Mouse (Mus musculus): ENCODE data around the gene Safb2. TPM values are rescaled to one million over a fixed set of nuclear protein-coding genes. Genes with fewer than 3 reads are reported as not detected.

Gene Safb2
- polyA plus RNA-seq, 1 experiment from 2014 or later = 35.7 TPM

- Histone ChIP-seq H3K36me3 (ENCODE audit: insufficient read depth, low read length) (peaks cover 74% of the 10 kb centered on the region), H3K9ac (ENCODE audit: low read depth, low read length) (no peak overlapping the region), H3K27me3 (ENCODE audit: insufficient read depth, low read length) (no peaks in the 10 kb centered on the region), H3K4me2 (ENCODE audit: low read length) (no peak overlapping the region), H3K4me3 (replicated peaks; ENCODE audit: low read depth, low read length) (no peak overlapping the region), H3K4me1 (replicated peaks; ENCODE audit: insufficient read depth, low read length) (peaks cover 5% of the 10 kb centered on the region), H3K9me3 (replicated peaks; ENCODE audit: low read length) (no peaks in the 10 kb centered on the region), H3K27ac (no peak overlapping the region)
- no peak for TF ChIP-seq CTCF (IDR thresholded peaks at IDR 0.05; ENCODE audit: low read depth)
- ATAC-seq (replicated peaks; ENCODE audit: low FRiP score, low read depth) (no peak), DNase-seq (ENCODE audit: low spot score) (no peak)
- WGBS = 82% methylated on average over 9 of the region's 9 CpGs
These were observed 19.6 kb upstream of the Safb2 start for GRCm38 (mm10) chr17:56604070-56604380.

GRCm38 (mm10) chr17:56603186-56604069 lies 19.0 kb upstream of the Safb2 start:
- DNase-seq (ENCODE audit: low spot score) (no peak), ATAC-seq (replicated peaks; ENCODE audit: low FRiP score, low read depth) (no peak)
- H3K4me2 ChIP-seq (ENCODE audit: low read length) = no peak overlapping the region
- WGBS = 94% methylated on average over 28 of the region's 28 CpGs
- H3K27ac ChIP-seq = no peak overlapping the region
- H3K4me3 ChIP-seq (replicated peaks; ENCODE audit: low read depth, low read length) = no peak overlapping the region
- H3K9ac ChIP-seq (ENCODE audit: low read depth, low read length) = no peak overlapping the region
- peaks cover 74% of the 10 kb centered on the region for H3K36me3 ChIP-seq (ENCODE audit: insufficient read depth, low read length)
- no peak for TF ChIP-seq CTCF (IDR thresholded peaks at IDR 0.05; ENCODE audit: low read depth)
- no peaks in the 10 kb centered on the region for H3K9me3 ChIP-seq (replicated peaks; ENCODE audit: low read length)
- H3K27me3 ChIP-seq (ENCODE audit: insufficient read depth, low read length) = no peaks in the 10 kb centered on the region
- H3K4me1 ChIP-seq (replicated peaks; ENCODE audit: insufficient read depth, low read length) = peaks cover 1% of the 10 kb centered on the region

GRCm38 (mm10) chr17:56593527-56594271 lies 9.3 kb upstream of the Safb2 start:
- no peak for TF ChIP-seq CTCF (IDR thresholded peaks at IDR 0.05; ENCODE audit: low read depth)
- Histone ChIP-seq H3K4me1 (replicated peaks; ENCODE audit: insufficient read depth, low read length) (no peaks in the 10 kb centered on the region), H3K9ac (ENCODE audit: low read depth, low read length) (no peak overlapping the region), H3K9me3 (replicated peaks; ENCODE audit: low read length) (no peaks in the 10 kb centered on the region), H3K27ac (no peak overlapping the region), H3K4me2 (ENCODE audit: low read length) (no peak overlapping the region), H3K4me3 (replicated peaks; ENCODE audit: low read depth, low read length) (no peak overlapping the region), H3K27me3 (ENCODE audit: insufficient read depth, low read length) (no peaks in the 10 kb centered on the region), H3K36me3 (ENCODE audit: insufficient read depth, low read length) (peaks cover 87% of the 10 kb centered on the region)
- DNase-seq (ENCODE audit: low spot score) = no peak
- ATAC-seq (replicated peaks; ENCODE audit: low FRiP score, low read depth) = no peak
- WGBS = 89% methylated on average over 8 of the region's 8 CpGs

GRCm38 (mm10) chr17:56592553-56592952 lies 8.2 kb upstream of the Safb2 start:
- Histone ChIP-seq H3K36me3 (ENCODE audit: insufficient read depth, low read length) (peaks cover 87% of the 10 kb centered on the region), H3K4me3 (replicated peaks; ENCODE audit: low read depth, low read length) (no peak overlapping the region), H3K27me3 (ENCODE audit: insufficient read depth, low read length) (no peaks in the 10 kb centered on the region), H3K9ac (ENCODE audit: low read depth, low read length) (no peak overlapping the region), H3K4me1 (replicated peaks; ENCODE audit: insufficient read depth, low read length) (no peaks in the 10 kb centered on the region), H3K4me2 (ENCODE audit: low read length) (no peak overlapping the region), H3K9me3 (replicated peaks; ENCODE audit: low read length) (no peaks in the 10 kb centered on the region), H3K27ac (no peak overlapping the region)
- no peak for ATAC-seq (replicated peaks; ENCODE audit: low FRiP score, low read depth)
- no peak for DNase-seq (ENCODE audit: low spot score)
- no peak for TF ChIP-seq CTCF (IDR thresholded peaks at IDR 0.05; ENCODE audit: low read depth)

- Histone ChIP-seq H3K9me3 (replicated peaks; ENCODE audit: low read length) (no peaks in the 10 kb centered on the region), H3K4me3 (replicated peaks; ENCODE audit: low read depth, low read length) (no peak overlapping the region), H3K27ac (no peak overlapping the region), H3K9ac (ENCODE audit: low read depth, low read length) (no peak overlapping the region), H3K27me3 (ENCODE audit: insufficient read depth, low read length) (no peaks in the 10 kb centered on the region), H3K4me1 (replicated peaks; ENCODE audit: insufficient read depth, low read length) (peaks cover 7% of the 10 kb centered on the region; the same call in 1 of the 2 replicates), H3K36me3 (ENCODE audit: insufficient read depth, low read length) (peaks cover 60% of the 10 kb centered on the region; the same call in 1 of the 2 replicates), H3K4me2 (ENCODE audit: low read length) (no peak overlapping the region)
- no peak for ATAC-seq (replicated peaks; ENCODE audit: low FRiP score, low read depth)
- no peak for DNase-seq (ENCODE audit: low spot score)
- WGBS = 92% methylated on average over 4 of the region's 4 CpGs
- TF ChIP-seq CTCF (IDR thresholded peaks at IDR 0.05; ENCODE audit: low read depth) = no peak
These were observed 4.5 kb upstream of the Safb2 start for GRCm38 (mm10) chr17:56588921-56589320.

- Histone ChIP-seq H3K4me3 (replicated peaks; ENCODE audit: low read depth, low read length) (no peak overlapping the region), H3K9ac (ENCODE audit: low read depth, low read length) (no peak overlapping the region), H3K4me2 (ENCODE audit: low read length) (no peak overlapping the region), H3K36me3 (ENCODE audit: insufficient read depth, low read length) (peaks cover 49% of the 10 kb centered on the region; the same call in 1 of the 2 replicates), H3K27ac (no peak overlapping the region), H3K4me1 (replicated peaks; ENCODE audit: insufficient read depth, low read length) (peaks cover 13% of the 10 kb centered on the region; the same call in 1 of the 2 replicates), H3K9me3 (replicated peaks; ENCODE audit: low read length) (no peaks in the 10 kb centered on the region), H3K27me3 (ENCODE audit: insufficient read depth, low read length) (no peaks in the 10 kb centered on the region)
- no peak for DNase-seq (ENCODE audit: low spot score)
- no peak for ATAC-seq (replicated peaks; ENCODE audit: low FRiP score, low read depth)
- no peak for TF ChIP-seq CTCF (IDR thresholded peaks at IDR 0.05; ENCODE audit: low read depth)
- 48% methylated on average over 1 of the region's 1 CpGs for WGBS
These were observed 3.4 kb upstream of the Safb2 start for GRCm38 (mm10) chr17:56587773-56588172.
